Mouse (Mus musculus) liver, embryonic 14.5 days (tissue): ENCODE measurements at regions not wholly inside any gene's neighbourhood (a gene's known extent, or its start where the extent isn't known, plus 50 kb on each side); places are given as distances from the start of the nearest gene placed in this dataset.

Experiments
- CTCF ChIP-seq: IDR thresholded peaks from 2 replicates; pipeline ENCODE4 v1.5.1; 2016; ENCODE audit warnings: antibody characterized with exemption, low read depth, control low read depth
- EP300 ChIP-seq: IDR thresholded peaks from 2 replicates; pipeline ENCODE4 v1.6.1; 2016; ENCODE audit warnings: antibody characterized with exemption, low read depth

- TF ChIP-seq EP300 (no peak), CTCF (no peak)
These were observed 482.5 kb downstream of the Plekhb2 start for GRCm38 (mm10) chr1:35332340-35332684.
